Mouse (Mus musculus): ENCODE measurements around the gene Tdpoz3. TPM values are rescaled to one million over a fixed set of nuclear protein-coding genes. Genes with fewer than 3 reads are reported as not detected.
"Not testable (repeated sequence)": the region's sequence is repeated elsewhere in the genome, so short reads cannot be mapped to it uniquely, and the experiment has no call there.

Tdpoz3 gene
- not detected in 2 replicates for polyA plus RNA-seq (2015; fragmentation: Nextera tagmentation; extraction: Ambion mirVana)

DNA sequence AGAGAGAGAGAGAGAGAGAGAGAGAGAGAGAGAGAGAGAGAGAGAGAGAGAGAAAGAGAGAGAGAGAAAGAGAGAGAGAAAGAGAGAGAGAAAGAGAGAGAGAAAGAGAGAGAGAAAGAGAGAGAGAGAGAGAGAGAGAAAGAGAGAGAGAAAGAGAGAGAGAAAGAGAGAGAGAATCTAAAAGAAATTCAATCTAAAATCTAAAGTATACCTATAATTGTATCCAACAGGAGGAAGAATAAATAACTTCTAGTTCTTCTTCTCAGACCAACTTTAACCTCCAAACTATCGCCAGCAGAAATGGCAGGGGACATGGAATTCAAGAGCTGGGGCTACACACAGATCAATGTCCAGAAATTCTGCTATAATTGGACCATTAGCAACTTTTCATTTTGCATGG lies at the start of gene Tdpoz3:
Gene Tdpoz3, plus strand, starts transcription at position 301 of the 400 bp plus-strand sequence.
- WGBS = 62% methylated on average over 1 of the region's 1 CpGs
- H3K9me3 ChIP-seq (ENCODE audit: low read length); H3K27ac ChIP-seq (ENCODE audit: low read length); ATAC-seq; H3K27me3 ChIP-seq (replicated peaks; ENCODE audit: insufficient read depth, low read length); H3K9ac ChIP-seq (replicated peaks; ENCODE audit: low read depth); H3K36me3 ChIP-seq (ENCODE audit: insufficient read depth, low read length); DNase-seq (ENCODE audit: low spot score); H3K4me1 ChIP-seq (ENCODE audit: insufficient read depth, low read depth, low read length); H3K4me2 ChIP-seq (replicated peaks; ENCODE audit: low read depth, low read length); H3K4me3 ChIP-seq (ENCODE audit: low read depth, low read length): not testable (repeated sequence)

DNA sequence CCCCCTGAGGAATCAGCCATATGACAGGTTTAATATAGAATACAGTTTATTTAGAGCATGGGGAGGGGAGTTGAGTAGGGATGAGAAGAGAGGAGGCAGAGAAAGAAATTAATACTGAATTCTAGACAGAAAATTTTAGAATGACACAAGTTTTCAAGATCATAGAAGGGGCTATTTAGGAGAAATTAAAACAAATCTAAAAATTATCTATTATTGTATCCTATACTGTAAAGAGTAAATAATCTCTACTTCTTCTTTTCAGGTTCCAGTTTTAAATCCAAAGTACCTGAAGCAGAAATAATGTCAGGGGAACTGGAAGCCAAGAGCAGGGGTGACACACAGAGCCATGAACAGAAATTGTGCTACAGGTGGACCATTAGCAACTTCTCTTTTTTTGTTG lies 29.7 kb upstream of the Tdpoz3 start, which contains the start of gene Tdpoz4:
Gene Tdpoz4, plus strand, starts transcription at position 301 of the 400 bp plus-strand sequence.
- H3K36me3 ChIP-seq (ENCODE audit: insufficient read depth, low read length); H3K4me2 ChIP-seq (replicated peaks; ENCODE audit: low read depth, low read length); H3K4me1 ChIP-seq (ENCODE audit: insufficient read depth, low read depth, low read length); H3K4me3 ChIP-seq (ENCODE audit: low read depth, low read length); H3K27ac ChIP-seq (ENCODE audit: low read length); ATAC-seq; H3K27me3 ChIP-seq (replicated peaks; ENCODE audit: insufficient read depth, low read length); DNase-seq (ENCODE audit: low spot score); H3K9me3 ChIP-seq (ENCODE audit: low read length); H3K9ac ChIP-seq (replicated peaks; ENCODE audit: low read depth): not testable (repeated sequence)

DNA sequence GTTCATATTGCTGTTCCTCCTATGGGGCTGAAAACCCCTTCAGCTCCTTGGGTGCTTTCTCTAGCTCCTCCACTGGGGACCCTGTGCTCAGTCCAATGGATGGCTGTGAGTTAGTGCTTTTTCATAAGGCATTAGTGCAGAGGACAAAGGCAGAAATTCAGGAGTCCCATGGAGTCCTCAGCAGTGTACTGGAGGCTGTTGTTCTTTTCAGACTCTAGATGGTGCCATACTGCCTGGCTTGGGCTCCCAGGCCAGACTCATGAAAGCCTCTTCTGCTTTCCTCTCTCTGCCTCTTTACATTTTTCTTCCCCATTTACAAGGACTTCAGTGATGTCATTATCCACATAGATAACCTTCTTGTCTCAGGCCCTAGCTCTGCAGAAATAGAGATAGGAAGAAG lies 12.5 kb upstream of the Tdpoz3 start:
- not testable (repeated sequence) for ATAC-seq; DNase-seq (ENCODE audit: low spot score); H3K36me3 ChIP-seq (ENCODE audit: insufficient read depth, low read length); H3K27ac ChIP-seq (ENCODE audit: low read length); H3K4me3 ChIP-seq (ENCODE audit: low read depth, low read length); H3K4me1 ChIP-seq (ENCODE audit: insufficient read depth, low read depth, low read length); H3K9me3 ChIP-seq (ENCODE audit: low read length); H3K4me2 ChIP-seq (replicated peaks; ENCODE audit: low read depth, low read length); H3K9ac ChIP-seq (replicated peaks; ENCODE audit: low read depth); H3K27me3 ChIP-seq (replicated peaks; ENCODE audit: insufficient read depth, low read length)

DNA sequence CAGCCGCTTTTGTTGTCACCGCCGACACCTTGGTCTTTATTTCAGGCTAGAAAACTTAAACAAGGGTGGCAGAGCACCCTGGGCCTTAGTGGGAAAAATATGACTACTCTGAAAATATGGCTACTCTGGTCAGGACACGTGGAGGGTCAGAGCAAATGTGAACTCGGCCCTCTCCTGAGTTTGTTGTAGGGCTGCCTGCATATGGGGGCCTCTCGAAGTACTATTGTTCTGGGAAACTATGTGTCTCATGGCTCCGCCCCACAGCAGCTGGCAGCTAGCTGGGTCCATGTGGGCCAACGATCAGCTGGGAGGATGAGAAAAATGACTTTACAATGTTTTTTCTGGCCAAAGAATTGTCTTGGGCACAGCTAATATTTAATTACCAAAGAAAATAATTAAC lies 33.1 kb downstream of the Tdpoz3 start:
- not testable (repeated sequence) for H3K9ac ChIP-seq (replicated peaks; ENCODE audit: low read depth); ATAC-seq; H3K4me3 ChIP-seq (ENCODE audit: low read depth, low read length); H3K27ac ChIP-seq (ENCODE audit: low read length); DNase-seq (ENCODE audit: low spot score); H3K9me3 ChIP-seq (ENCODE audit: low read length); H3K4me1 ChIP-seq (ENCODE audit: insufficient read depth, low read depth, low read length); H3K4me2 ChIP-seq (replicated peaks; ENCODE audit: low read depth, low read length); H3K36me3 ChIP-seq (ENCODE audit: insufficient read depth, low read length); H3K27me3 ChIP-seq (replicated peaks; ENCODE audit: insufficient read depth, low read length)
- WGBS = 77% methylated on average over 8 of the region's 8 CpGs

DNA sequence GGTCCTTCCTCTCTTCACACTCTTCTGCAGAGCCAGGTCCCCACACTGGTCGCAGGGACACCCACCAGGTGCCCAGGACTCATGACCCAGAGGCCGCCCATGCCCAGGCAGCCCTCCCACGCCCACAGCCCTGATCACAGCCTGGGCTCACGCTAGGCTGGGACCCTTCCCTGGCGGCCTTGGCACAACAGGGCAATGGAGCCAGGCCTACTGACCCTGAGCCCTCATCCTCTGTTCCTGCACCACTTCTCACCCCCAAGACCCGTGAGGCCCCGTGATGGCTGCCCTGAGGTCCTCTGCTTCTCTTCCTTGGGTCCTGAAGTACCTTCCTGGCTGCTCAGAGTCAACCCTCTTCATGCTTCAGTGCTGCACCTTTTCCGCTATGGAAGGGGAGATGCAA lies 44.8 kb downstream of the Tdpoz3 start:
- H3K9ac ChIP-seq (replicated peaks; ENCODE audit: low read depth); H3K27me3 ChIP-seq (replicated peaks; ENCODE audit: insufficient read depth, low read length); H3K36me3 ChIP-seq (ENCODE audit: insufficient read depth, low read length); DNase-seq (ENCODE audit: low spot score); H3K27ac ChIP-seq (ENCODE audit: low read length); ATAC-seq; H3K4me3 ChIP-seq (ENCODE audit: low read depth, low read length); H3K4me1 ChIP-seq (ENCODE audit: insufficient read depth, low read depth, low read length); H3K4me2 ChIP-seq (replicated peaks; ENCODE audit: low read depth, low read length); H3K9me3 ChIP-seq (ENCODE audit: low read length): not testable (repeated sequence)
- 86% methylated on average over 7 of the region's 8 CpGs for WGBS

Other genes with a start within 250 kb of the Tdpoz3 start
- gene Tdpoz2, start 173.3 kb upstream of the Tdpoz3 start, polyA plus RNA-seq (2015; fragmentation: Nextera tagmentation; extraction: Ambion mirVana) = not detected in 2 replicates
- not detected in 2 replicates for gene Tdpoz1, start 149.7 kb upstream of the Tdpoz3 start, polyA plus RNA-seq (2015; fragmentation: Nextera tagmentation; extraction: Ambion mirVana)
- gene Gm37596, start 132.9 kb upstream of the Tdpoz3 start, polyA plus RNA-seq (2015; fragmentation: Nextera tagmentation; extraction: Ambion mirVana) = not detected in 2 replicates
- gene Gm5773, start 53.0 kb upstream of the Tdpoz3 start, polyA plus RNA-seq (2015; fragmentation: Nextera tagmentation; extraction: Ambion mirVana) = not detected in 2 replicates
- not detected in 2 replicates for gene Tdpoz4, start 29.6 kb upstream of the Tdpoz3 start, polyA plus RNA-seq (2015; fragmentation: Nextera tagmentation; extraction: Ambion mirVana)
- gene Gm9117, start 117.5 kb downstream of the Tdpoz3 start, polyA plus RNA-seq (2015; fragmentation: Nextera tagmentation; extraction: Ambion mirVana) = not detected in 2 replicates
- not detected in 2 replicates for gene Tdpoz5, start 135.3 kb downstream of the Tdpoz3 start, polyA plus RNA-seq (2015; fragmentation: Nextera tagmentation; extraction: Ambion mirVana)
- gene Gm9125, start 228.9 kb downstream of the Tdpoz3 start, polyA plus RNA-seq (2015; fragmentation: Nextera tagmentation; extraction: Ambion mirVana) = not detected in 2 replicates
- not detected in 2 replicates for gene Gm10697, start 246.6 kb downstream of the Tdpoz3 start, polyA plus RNA-seq (2015; fragmentation: Nextera tagmentation; extraction: Ambion mirVana)

Data from lung, postnatal 0 days (tissue).